Mouse (Mus musculus): ENCODE measurements around the gene Gvin1. TPM values are rescaled to one million over a fixed set of nuclear protein-coding genes. Genes with fewer than 3 reads are reported as not detected.

The Gvin1 gene
- polyA plus RNA-seq (2015; fragmentation: Nextera tagmentation; extraction: Ambion mirVana): 0.55 and 0.63 TPM in 2 replicates

DNA sequence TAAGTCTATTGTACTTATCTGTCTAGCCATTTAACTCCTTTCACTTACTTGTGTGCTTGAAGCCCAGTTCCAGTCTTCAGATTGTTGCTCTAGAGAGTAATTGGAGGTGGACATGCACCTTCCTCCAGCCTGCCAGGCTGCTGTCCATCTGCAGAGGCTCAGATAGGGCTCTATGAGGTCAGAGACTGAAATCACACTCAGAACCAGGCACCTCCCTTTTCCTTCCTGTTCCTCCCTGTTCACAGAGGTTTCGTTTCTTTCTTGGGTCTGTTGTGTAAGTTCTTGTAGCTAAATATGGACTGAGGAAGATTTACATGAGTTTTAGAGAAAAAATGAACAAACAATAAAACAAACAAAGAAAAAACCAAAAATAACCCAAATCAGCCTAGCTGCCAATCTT is at the start of gene Gvin1:
Gvin1 (minus strand) TSS at position 150 of the 400 bp plus-strand sequence.

